Mouse (Mus musculus): ENCODE measurements at regions not wholly inside any gene's neighbourhood (a gene's known extent, or its start where the extent isn't known, plus 50 kb on each side); places are given as distances from the start of the nearest gene placed in this dataset.

DNA sequence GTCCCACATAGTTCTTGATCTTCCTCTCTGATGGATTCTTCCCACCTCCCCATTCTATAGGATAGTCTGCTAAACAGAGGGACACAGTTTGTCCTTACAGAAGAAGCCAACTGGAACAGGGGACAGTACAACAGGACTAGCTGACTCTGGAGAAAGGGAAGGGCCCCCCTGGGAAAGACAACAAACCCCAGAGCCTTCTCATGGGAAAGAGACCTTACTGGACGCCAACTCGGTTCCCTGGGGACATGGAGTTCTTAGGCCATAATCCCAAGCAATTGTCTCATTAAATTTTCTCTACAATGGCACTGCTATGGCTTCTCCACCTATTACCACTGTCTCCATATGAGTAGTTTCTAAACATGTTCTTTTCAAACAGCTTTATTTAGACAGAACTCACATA lies 1313.2 kb upstream of the A1bg start:
- TF ChIP-seq CHD2 (IDR thresholded peaks at IDR 0.05; ENCODE audit: low read depth, low read length): no peak
- TF ChIP-seq ZNF384 (IDR thresholded peaks at IDR 0.05; ENCODE audit: low read depth, low read length): no peak
- TF ChIP-seq ZC3H11A (IDR thresholded peaks at IDR 0.05; ENCODE audit: borderline replicate concordance, low read depth, low read length): no peak

Measured in ES-E14 (cell line).